Mouse (Mus musculus) left cerebral cortex, adult 18-20 months (tissue): ENCODE measurements at regions not wholly inside any gene's neighbourhood (a gene's known extent, or its start where the extent isn't known, plus 50 kb on each side); places are given as distances from the start of the nearest gene placed in this dataset.

ENCODE experiments used
- DNase-seq, 2 experiments: peaks; one replicate each; pipeline ENCODE4 v3.0.0; 2021 to 2022; ENCODE audit warnings: low spot score in 2 of 2, mixed read lengths in 1 of 2

GRCm38 (mm10) chr4:125208136-125208915 lies 80.7 kb upstream of the Zc3h12a start:
- DNase-seq, result no peak

DNA sequence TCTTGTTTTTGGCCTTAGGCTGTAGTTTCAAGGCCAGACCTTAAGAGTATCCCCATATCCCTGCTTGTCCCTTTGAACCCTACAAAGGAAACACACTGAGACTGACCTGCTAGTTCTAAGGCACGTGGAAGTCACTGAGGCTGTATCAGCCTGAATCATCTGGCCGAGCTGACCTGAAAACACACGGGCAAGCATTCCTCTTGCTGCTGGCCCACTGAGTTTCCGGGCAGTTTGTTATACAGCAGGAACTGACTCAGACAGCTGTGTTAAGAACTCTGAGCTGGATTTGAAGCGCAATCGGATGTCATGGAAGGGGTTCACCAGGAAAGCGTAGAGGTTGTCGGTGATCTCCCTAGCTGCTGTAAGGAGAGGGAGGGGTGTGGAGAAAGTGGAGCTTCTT lies 75.9 kb upstream of the Zc3h12a start:
- no peak for DNase-seq

DNA sequence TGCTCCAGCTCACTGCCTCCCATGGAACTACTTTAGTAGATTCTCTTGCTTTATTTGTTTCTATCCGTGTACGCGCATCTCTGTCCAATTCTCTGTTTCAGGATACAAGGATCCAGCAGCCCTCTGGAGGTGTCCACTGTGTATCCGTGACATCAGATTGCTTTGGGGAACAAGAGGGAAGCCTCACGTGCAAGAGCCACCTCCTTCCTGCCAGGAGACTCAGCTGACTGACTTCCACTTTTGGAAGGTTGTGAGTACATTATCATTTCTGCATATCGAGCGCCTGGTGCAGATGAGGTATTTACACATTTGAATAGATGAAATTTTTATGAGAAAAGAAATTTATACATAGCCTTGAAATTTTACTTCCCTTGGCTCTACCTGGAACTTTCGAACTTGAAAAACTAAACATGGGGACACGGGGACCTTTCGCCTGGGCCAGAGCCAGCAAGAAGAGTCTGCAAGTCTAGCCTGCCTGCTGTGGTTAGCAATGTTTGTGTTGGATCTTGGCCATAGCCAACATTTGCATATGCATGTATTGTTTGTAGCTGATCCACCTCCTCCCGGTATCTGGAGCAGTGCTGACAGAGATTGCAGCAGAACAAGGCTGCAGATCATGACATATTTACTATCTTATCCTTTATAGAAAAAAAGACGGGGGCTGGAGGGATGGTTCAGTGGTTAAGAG lies 74.1 kb upstream of the Zc3h12a start:
- DNase-seq, result no peak

DNA sequence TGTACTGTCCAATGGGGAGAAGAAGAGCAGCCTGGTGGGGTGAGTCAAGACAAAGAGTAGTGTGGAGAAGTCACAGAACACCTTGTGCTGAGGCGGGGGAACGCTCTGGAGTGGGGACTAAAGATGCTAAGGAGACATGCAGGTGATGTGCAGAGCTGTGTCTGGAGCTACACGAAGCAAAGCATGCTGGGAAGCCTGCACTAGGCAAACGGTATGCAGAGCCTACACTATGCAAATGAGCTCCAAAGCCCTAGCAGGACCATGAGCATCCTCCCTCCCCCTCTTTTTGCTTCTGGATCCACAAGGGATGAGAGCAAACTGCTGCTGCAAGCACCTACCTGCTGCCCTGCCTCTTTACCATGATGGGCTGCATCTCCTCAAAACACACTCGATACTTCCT lies 73.1 kb upstream of the Zc3h12a start:
- DNase-seq, result peak; percentile 16 to 57

- DNase-seq, result no peak
Observed at GRCm38 (mm10) chr4:125199281-125199680, 71.6 kb upstream of the Zc3h12a start.

DNA sequence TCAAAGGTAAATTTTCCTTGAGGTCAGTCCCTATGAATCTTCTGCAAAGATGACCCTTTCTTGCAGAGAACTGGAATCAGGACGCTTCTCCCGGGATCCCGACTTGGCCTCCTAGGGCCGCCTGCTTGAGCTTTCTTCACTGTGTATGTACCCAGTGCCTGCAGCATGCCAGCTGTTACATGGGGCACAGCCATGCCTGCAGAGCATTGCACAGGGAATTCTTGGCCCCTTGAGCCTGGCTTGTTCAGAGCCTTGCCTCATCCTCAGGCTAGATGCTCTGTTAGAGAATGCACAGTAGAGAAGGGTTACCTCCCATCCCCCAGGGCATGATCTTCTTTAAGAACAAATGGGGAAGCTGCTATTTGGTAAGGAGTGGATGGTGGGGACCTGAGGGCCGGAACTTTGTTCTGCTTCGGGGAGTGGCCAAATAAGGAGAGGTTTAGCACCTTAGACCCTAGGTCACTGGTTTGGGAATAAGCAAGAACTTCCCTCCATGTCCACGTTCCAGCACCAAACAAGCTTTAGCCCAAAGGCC lies 68.3 kb upstream of the Zc3h12a start:
- no peak for DNase-seq

DNA sequence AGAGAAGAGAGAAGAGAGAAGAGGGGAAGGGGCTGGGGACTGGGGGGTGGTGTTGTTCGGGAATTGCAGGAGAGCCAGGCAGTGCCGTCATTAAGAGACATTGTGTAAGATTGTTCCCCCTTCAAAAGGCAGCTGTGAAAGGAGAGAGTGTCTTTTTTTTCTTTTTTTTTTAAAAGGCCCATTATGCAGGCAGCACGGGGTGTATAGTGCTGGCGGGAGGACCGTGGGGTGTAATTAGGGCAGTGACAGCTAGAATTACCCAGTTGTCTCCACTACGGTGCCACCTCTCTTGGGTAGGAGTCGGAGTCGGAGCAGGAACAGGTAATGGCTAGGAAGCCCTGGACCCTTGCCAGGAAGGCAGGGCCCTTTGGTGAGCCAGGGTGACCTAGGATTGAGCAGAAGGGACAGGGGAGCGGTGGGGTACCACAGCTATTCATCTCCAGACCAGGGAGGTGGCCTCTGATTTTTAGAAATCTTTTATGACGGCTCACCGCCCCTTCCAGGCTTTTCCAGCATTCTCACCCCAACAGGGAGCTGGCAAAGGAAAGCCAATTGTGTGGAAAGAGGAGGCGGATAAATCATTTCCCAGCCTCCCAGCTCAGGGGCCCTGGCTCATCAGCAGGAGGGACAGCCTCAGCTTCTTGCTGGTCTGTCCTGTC lies 67.2 kb upstream of the Zc3h12a start:
- DNase-seq, result no peak

DNA sequence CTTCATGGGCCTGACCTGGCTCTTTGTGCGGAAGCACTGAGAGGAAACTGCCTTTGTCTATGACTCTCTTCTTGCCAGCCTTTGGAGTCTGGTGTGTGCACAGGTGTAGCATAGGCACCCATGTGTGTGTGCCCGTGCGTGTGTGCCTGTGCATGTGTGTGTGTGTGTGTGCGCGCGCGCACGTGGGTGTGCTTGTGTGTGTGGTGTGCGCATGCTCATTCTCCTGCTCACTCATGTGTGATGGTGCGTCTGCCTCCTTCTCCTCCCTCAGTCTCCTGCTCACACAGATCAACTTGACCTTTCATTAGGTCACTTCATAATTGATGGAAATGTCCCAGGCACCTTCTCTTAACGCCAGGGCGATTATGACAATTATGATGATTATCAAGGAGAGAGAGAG lies 66.7 kb upstream of the Zc3h12a start:
- no peak for DNase-seq

- DNase-seq, result peak in 1 of 2 experiments; percentile 28
Observed at GRCm38 (mm10) chr4:125191680-125192079, 64.0 kb upstream of the Zc3h12a start.

DNA sequence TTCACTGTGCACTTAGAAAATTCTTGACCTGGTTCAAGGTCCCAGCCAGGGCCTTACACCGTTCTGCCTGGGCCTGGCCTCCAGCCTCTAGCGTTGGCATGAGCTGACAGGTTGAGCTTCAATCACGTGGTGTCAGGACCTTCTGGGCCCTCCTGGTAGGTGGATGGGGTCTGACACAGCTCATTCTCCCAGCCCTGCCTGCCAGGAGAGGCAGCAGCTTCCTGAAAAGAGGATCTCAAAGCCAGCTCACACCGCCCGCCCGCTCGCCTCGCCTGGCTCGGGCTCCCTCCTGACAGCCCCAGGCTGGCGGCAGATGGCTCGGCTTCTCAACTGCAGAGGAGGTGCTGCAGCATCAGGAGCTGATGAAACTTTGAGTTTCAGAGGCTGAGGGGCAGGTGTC lies 63.4 kb upstream of the Zc3h12a start:
- DNase-seq, result peak; percentile 72 to 83

- DNase-seq, result no peak
Observed at GRCm38 (mm10) chr4:125189971-125190370, 62.3 kb upstream of the Zc3h12a start.

DNA sequence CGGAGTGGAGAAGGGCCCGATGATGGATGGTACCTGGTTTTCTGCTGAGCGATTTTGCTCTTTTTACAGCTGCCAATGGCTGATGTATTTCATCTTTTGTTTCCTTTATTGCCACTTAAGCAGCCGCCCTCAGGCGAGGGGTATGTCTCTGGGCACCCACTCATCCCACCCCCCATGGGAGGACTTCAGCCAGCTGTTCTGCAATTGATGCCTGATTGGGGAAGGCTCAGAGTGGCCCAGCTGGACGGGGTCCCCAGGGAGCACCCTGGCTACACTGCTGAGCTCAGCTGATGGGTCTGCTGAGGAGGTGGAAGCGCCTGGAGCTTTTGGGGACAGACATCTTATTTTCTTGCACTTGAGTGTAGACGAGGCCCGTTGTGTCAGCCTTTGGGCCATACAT lies 58.6 kb upstream of the Zc3h12a start:
- DNase-seq, result no peak

- no peak for DNase-seq
Observed at GRCm38 (mm10) chr4:125185076-125185475, 57.4 kb upstream of the Zc3h12a start.

DNA sequence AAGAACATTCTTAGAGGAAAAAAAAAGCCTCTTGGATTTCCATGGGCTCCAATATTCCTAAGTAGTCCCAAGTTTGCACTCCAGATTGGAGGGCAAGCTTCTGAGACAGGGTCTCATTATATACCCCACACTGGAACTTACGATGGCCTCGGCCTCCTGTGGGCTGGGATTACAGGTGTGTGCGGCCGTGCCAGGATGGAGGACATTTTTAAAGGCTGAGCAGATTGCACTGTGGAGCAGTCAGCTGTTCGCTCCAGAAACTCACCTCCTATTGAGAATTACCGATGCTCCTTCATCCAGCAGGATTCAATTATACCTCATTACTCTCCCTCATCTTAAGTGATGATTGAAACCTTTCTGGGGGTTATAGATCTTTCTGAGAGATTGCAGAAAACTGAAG lies 53.3 kb upstream of the Zc3h12a start:
- DNase-seq, result no peak

DNA sequence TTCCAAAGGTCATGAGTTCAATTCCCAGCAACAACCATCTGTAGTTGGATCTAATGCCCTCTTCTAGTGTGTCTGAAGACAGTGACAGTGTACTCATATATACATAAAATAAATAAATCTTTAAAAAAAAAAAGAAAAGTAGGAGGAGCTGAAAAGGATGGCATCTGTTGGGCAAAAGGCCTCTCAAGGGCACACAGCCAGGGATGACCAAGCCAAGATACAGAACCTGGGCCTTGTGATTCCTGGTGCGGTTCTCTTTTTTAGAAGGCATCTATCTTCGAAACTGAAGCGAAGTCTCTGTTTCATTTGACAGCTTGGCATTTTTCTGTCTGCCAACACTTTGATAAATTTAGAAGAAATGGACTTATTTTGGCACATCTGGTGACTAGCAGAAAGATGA lies 50.9 kb upstream of the Zc3h12a start:
- DNase-seq, result no peak

DNA sequence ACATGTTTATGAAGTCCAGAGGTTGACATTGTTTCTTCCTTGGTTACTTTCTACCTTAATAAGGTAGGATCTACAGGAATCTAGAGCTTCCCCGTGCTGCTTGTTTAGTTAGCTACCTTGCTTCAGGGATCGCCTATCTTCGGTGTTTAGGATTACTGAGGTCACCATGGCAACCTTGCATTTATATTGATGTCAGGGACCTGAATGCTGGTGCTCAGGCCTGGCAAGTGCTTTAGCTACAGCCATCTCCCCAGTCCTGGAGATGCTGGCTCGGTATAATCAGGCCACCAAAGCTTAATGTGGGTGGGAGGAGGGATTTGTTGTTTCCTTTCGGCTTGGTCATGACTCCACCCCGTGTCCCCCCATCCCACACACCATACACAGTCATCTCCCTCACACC lies 50.0 kb upstream of the Zc3h12a start:
- no peak for DNase-seq
